Mouse (Mus musculus) c-Kit-positive CD71-positive TER-119-positive erythroid progenitor cells, embryonic 14.5 days (primary cell): ENCODE data around the gene Ankrd37.

Source experiments
- DNase-seq: peaks from one replicate; pipeline ENCODE4 v3.0.0-alpha.2; 2013; ENCODE audit warnings: low spot score

Ankrd37 gene

DNA sequence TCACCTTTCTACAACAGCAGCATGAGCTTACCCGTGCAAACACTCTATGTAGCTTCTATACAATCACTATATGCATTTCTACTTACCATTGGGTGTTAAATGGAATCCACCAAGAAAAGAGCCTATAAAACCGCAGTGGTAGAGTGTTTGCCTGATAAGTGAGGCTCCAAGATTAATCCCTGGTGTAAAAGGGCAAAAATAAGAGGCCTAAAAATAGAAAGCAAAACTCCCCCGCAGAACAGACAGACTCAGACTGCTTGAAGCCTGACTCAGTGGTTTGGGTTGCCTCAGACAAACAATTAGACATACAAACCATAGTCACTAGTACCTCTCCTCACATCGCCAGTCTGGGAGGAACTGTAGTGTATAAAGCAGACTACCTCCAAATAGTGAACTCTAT lies at the start of gene Ankrd37:
TSS of gene Ankrd37 (minus strand) at position 112 of the 400 bp plus-strand sequence.
- DNase-seq = no peak

DNA sequence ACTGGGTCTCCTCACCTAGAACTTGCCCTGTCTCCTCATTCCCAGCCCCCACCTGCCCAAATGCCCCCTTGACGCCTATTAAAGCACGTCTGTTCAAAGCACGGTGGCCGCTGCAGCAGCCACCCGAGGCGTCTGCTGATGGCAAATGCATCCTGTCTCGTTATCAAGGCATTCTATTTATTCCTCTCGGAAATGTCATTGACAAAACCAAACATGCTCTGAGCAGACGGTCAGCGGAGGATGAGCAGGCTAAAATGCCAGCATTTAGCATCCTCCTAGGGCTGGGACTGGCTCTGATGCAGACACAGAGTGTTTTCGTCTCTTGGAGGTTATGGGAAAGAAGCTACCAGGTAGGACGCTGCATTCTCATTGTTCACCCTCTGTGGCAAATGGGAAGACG lies 34.8 kb upstream of the Ankrd37 start:
- DNase-seq = no peak

DNA sequence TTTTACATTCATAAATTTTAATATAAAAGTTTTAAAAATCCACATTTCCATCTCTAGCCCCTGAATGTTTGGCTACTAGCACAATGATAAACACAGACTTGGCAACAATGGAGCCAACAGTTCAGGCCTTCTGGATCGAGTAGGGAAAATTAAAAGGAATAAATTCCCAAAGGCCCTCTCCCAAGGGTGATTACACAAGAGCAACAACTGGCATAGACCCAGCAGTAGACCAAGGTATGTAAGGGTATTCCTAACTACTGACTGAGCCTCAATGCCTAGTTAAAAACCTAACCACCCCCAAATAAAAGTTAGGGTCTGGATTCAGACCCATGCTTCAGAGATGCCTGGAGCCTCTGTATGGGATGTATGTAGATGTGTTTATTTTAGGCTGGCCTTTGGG lies 34.2 kb upstream of the Ankrd37 start:
- DNase-seq = no peak

DNA sequence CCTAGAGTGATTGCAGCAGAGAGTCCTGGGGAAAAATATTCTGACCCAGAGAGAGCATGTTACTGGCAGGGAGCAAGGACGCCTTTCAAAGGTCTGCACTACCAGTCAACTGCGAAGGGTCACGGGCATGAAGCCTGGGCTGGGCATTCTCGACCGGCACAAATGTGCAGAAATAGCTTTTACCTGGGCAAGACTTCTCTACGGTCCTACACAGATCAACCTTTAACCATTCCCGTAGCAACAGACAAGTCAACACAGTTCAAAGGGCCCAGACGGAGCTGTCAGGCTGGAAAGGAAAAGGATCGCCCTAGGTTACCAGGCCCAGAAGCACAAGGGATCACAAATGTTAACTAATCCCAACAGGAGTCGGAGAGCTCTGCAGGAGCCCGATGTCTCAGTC lies 30.7 kb upstream of the Ankrd37 start:
- no peak for DNase-seq

DNA sequence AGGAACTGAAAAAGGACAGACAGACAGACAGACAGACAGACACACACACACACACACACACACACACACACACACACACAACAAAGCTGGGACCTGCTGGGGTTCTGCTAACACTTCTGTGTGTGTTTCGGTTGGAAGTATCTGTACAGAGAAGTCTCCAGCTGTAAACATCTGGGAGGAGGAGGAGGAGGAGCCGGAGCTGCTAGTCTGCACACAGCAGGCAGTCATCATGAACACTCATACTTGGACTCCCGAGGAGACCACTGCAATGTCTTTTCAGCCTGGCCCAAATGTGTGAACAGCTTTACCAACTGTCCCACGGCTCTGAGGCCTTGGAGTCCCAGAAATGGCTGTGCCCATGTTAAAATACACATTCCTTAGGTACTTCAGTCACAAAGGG lies 18.9 kb upstream of the Ankrd37 start:
- no peak for DNase-seq

DNA sequence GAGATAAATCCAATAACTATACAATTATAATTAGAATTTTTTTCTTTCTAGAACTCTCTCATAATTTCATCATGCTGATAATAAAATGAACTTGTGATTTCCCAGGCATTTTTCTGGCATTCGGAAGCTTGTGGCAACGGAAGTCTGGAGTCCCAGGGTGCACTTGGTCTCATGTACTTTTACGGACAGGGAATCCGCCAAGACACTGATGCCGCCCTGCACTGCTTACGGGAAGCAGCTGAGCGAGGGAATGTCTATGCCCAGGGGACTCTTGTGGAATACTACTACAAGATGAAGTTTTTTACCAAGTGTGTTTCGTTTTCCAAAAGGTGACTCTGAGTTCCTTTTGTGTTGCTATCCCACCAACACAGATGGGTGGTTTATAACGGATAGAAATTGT lies 17.3 kb upstream of the Ankrd37 start:
- DNase-seq = no peak

DNA sequence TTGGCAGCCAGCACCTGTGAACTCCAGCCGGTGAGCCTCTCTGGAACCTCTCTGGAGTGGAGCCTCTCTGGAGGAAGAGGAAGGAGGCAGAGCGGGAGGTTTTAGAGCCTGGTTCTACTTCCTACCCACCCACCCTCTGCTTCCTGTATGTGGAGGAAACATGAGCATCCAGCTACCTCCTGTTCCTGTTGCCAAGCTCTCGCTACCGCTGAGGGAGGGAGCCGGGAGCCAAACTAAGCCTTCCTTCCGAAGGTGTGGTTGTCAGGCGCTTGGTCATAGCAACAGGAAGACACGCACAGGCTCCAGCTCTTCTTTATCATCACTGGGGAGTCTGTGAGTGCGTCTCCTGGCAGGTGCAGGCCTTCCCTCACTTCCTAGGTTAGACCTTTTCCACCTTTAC lies 16.7 kb upstream of the Ankrd37 start:
- DNase-seq = no peak

DNA sequence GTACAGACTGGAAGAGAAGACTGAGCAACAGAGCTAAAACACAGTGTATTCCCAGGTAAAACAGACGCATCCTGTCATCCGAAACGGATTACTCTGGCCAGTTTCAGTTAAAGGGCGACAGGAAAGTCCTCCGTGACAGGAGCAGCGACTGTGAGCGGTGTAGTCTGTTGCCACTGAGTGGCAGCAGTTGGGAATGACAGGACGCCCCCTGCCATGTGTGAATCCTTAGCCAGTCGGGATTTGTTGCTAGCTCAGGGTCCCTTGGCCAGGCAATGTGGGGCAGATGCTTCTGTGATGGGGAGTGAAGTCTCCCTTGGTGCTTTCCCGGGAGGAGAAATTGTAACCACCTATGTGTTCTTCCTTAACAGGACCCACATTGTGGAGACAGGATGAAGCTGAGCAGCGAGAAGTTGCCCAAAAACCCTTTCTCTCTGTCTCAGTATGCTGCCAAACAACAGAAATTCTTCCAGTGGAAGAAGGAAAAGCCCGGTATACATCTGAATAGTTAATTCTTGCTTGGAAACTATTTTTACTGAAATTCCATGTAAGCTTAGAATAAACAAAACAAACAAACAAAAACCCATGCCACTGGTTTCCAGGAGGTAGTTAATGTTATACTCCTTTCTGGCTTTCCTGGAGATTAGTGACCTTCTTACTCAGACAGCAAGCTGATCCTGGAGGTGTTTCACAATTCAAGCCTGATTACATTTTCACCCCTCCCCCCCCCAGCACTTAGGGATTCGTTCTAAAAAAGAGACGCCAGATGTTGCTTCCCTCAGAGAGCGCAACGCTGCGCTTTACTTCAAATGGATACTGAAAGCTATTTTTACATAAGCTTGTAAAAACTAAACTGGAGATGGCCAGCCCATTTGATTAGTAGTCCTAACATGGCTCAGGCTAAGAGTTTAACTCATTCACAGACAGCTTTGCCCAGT lies 5.5 kb upstream of the Ankrd37 start:
- DNase-seq = no peak

DNA sequence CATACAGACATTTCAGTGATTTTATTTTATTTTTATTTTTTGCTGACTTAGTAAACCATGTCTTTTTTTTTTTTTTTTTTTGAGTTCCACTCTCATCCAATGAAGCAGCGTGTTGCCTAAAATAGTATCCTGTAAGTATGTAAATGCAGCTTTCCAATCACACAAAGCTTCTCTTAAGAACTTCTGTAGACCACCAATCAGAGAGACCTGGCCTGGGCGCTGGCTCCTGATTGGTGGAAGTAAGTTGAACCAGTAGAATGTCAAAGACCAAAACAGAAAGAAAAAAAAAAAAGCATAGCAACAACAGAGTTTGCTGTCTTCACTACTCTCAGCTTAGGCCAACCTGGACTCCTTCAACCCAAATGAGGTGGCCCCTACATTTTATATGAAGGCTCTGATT lies 4.8 kb upstream of the Ankrd37 start:
- no peak for DNase-seq

DNA sequence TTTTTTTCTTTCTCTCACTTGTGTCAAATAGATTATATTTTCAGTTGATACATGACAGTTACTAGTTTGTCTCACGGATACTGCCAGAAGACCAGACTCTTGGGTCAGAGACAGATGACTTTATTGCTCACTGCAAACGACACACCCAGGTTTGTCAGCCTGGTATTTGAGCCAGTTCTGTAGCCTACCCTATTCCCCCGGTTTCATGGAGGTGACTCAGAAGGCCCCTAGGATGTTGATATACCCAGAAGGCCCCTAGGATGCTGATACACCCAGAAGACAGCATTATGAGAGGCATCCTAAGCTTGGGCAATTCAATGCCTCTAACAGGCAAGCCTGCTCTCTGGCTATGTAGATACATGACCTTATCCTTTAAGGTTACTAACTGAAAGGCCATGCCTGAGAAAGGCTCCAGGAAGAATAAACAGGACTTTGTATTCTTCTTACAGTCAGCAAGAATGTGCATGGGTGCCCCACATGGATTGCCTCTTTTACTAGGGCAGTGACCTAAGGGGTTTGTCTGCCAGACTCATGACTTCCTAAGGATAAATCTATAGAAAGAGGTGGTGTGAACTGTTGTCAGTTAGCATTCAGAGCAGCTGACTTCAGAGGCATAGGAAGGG lies 1.7 kb upstream of the Ankrd37 start:
- no peak for DNase-seq

DNA sequence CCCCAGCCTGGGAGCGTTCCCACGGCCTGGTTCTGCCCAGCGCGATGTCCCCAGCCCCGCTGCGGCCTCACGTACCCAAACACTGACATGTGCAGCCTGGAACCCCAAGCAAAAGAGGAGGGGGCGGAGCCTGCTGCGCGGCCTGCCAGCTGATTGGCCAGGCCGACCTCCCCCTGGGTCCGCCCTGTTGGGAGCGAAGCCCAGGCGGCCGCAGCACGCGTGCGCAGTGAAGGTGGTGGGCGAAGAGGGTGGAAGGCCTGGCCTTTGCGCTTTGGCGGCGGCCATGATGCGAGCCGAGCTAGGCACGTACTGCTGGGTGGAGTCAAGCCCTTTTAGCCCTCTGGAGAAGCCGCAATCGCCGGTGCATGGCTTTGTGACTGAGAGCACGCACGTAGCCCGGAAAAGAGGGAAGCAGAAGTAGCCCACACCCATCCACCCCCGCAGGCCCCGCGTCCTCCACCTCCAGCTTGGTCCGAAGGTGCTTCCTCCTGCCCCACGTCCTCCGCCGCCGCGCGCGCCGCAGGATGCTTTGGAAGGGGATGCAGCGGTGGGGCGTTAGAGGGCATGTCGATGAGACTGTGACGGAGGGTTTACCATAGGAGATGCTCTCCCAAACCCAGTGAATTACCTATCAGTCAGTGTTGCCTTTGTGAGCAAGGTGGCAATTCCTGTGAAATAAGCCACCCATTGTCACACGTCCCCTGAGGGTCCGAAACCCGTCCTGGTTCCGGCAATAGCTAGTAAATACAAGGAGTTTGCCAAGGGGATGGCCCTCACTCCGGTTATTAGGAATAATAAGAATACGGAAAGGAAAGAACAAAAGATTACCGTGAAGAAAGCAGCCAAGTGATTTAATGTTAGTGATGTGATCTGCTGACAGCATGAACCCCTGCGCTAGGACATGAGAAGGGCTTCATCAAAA lies 5.5 kb downstream of the Ankrd37 start:
- peak; percentile 97 for DNase-seq

DNA sequence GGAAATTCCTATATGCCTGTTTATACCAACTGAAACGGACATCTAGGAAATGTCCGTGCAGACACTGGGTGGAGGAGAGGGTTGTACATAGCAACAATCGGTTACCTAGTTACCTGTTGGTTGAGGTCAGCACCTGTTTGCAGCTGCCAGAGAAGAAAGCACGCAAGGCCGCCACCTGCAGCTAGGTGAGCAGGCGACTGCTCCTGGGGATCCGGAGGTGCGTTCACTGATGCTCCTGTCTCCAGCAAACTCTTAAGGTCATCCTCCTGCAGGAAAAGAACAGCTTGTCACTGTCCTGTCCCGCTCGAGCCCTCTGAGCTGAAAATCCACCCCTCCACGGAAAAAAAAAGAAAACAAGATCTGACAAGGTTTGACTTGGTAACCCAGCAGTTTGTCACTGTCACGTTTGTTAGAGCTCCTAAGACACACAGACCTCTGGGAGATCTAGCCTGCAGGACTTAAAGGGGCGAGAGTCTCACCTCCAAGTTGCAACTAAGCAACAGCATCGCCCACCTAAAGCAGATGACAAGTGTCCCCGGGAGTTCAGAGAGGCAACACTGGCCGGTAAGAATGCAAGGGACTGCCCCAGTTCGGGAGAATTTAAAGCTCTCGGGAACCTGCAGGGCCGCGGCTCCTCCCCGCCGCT lies 6.2 kb downstream of the Ankrd37 start, which contains the start of gene Lrp2bp:
TSS of gene Lrp2bp (plus strand) at position 166 of the 646 bp plus-strand sequence.
- no peak for DNase-seq

DNA sequence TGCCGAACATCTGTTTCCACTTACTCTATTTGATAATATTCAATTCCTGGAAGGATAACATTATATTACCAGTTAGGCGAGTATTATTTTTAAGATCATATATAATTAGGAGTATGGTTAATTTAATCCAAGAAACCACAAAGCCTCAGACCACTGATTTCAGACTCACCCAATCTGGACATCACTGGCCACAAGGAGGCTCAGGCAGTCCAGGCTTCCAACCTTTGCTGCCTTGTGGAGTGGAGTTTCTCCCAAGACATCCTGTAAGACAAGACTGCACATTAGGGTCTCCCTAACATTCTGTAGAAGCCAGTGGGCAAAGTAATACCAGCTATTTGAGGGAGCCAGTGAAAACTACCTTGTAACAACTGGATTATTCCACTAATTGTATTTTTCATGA lies 7.3 kb downstream of the Ankrd37 start:
- DNase-seq = no peak

DNA sequence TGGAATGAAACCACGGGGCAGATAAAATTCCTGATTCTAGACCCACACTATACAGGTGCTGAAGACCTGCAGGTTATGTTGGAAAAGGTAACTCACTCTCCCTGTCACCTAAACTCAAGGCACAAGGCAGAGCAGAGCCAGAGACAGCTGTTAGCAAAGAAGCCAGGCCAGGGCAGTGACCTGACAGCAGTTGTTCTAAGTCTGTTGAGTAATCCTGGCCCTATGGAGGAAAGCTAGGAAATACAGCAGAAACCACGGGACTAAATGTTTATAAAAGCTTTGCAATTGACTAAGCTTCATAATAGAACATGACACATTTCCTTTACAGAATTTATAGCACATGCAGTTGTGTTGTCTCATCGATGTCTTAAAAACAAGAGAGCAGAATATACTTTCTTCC lies 9.9 kb downstream of the Ankrd37 start:
- no peak for DNase-seq

DNA sequence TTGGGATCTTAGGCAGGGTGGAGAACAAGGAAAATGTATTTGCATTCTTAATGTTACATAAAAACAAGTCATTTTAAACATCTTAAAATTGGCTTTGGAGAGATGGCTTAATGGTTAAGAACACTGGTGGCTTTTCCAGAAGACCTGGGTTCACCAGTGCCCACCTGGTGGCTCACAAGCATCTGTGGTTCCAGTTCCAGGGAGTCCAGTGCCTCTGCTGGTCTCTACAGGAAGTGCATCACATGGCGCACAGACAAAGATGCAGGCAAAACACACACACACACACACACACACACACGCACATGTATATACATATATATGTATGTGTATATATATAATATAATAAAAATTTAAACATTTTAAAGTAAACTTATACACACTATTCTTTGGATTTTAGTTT lies 11.4 kb downstream of the Ankrd37 start:
- DNase-seq = no peak

DNA sequence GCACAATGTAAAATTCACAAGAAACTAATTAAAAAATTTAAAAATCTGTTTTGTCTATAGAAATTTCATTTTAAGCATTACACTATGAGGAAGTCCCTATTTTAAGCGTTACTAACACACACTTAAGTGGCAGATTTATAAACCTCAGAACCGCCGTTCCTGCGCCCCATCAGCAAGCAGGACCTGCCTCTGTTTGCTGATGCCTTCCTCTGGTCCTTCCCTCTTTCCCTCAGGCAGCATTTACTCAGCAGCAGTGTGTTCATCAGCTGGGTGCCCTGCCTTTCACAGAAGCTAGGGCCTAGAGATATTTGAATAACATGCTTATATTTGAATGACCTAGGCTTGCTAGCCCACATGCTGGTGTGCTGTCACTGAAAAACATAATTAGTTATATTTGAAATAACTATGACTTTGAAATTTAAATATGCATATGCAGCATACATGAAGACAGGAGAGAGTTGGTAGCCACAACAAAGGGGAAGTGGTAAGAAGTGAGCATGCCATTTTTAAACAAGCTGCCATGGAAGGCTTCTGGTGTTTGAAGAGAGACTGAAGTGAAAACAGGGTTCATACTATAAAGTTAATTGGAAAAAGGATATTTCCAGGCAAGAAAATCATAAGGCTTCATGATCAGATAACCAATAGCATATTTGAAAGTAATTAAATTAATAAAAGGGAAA lies 14.7 kb downstream of the Ankrd37 start:
- DNase-seq = no peak

DNA sequence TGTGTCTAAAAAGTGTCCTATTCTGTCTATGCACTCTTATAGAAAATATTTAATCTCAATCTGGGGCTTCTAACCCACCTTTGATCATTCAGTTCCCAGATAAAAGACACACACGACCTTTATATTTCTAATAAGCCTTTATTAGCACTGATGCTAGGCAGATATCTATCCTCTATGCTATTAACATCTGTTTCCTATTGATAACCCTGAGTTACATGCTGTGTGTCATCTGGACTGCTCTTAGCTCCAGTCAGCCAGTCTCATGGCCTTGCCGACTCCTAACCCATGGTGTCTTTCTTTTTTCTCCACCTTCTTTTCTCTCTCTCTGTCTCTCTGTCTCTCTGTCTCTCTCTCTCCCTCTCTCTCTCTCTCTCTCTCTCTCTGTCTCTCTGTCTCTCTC lies 17.3 kb downstream of the Ankrd37 start:
- no peak for DNase-seq

DNA sequence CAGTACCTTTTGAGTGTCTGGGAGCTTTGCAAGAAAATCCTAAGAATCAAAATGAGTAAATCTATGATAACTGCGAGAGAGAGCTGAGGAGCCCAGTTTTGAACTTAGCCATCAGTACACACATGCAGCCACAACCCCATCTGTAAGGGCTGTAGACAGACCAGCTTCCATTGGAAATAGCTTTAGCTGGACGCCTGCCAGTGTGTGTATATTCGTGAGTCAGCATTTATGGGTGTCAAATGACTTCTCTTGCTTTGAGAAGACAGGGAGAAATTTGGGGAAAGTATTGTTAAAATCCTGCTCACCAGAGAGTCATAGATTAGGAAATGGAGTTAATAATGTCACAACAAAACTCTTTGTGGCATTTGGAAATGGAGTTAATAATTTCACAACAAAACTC lies 18.8 kb downstream of the Ankrd37 start:
- DNase-seq = no peak

DNA sequence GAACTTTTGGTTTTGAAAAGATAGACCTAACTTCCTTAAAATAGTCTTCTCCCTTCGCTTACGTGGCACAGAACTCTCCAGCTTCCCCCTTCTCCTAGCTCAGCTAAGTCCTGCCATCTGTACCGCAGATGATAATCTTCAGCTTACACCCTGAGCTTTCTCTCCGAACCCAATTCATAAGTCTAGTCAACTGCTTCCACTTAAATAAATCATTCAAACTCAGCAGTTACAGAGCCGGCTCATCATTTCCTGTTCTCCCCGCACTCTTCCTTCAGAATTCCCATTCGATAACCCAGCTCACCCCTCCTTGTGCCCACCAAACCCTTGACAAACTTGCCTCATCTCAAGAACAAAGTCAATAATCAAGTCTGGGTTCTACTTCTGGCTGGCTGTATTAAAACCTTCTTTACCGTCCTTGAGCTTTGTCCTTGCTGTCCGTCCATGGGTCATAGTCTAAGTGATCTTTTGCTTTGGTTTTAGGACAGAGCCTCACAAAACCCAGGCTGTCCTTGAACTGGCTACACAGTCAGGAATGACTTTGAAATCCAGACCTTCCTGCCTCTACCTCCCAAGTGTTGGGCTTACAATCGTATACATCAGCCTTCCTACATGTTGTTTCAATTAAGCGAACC lies 29.6 kb downstream of the Ankrd37 start:
- DNase-seq = peak; percentile 27

DNA sequence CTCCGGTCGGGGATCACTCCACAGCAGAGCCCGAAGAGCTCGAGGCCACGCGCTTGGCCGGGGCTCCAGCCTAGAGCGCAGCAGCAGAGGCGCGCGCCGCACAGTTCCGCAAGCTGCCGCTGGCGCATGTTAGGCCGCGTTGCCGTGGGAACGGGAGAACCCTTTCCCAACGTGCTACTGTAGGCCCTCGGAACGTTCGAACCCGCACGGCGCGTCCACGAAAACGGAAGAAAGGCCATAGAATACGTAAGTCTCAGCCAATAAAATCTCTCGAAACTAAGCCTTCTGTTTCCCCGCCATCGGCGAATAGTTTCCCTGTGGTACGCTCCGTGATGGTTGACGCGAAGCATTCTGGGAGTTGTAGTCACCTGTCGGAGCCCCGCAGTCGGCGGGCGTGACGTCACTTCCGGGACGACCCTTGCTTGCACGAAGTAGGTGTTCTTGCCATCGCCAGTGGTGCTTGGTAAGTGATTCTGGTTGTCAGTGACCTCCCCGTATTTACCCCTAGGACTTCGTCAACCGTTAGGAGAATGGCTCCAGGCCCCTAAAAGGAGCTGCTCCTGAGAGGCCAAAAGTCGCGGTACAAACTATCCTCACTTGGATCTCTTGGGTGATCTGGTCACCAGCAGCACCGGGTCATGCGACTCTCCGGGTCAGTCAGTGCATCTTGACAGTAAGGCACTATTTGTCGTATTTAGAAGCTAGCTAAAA lies 30.2 kb downstream of the Ankrd37 start, which contains the start of the genes 1700029J07Rik and Ufsp2:
TSS of gene 1700029J07Rik (minus strand) at position 127 of the 711 bp plus-strand sequence.
TSS of gene Ufsp2 (plus strand) at position 403 of the 711 bp plus-strand sequence.
- DNase-seq = peak; percentile 97
